Mouse (Mus musculus) spleen, adult 2 months (tissue): ENCODE measurements around the gene Slc35f1. TPM values are rescaled to one million over a fixed set of nuclear protein-coding genes. Genes with fewer than 3 reads are reported as not detected.

Experiments used
- DNase-seq, 2 experiments: peaks; one replicate each; pipeline versions ENCODE4 v3.0.0 to v3.0.0-alpha.2; 2012 to 2021; ENCODE audit warnings: low spot score in 2 of 2, low read depth in 1 of 2
- H3K27ac ChIP-seq: fragments of 200-500 bp; 2 replicates; pipeline ENCODE4 v1.5.1; 2012; ENCODE audit warnings: low read length, inconsistent platforms; ENCODE audit not compliant: insufficient read depth
- H3K27me3 ChIP-seq: fragments of 200-500 bp; 2 replicates; pipeline ENCODE4 v1.6.1; 2012; ENCODE audit warnings: mild to moderate bottlenecking, moderate library complexity, low read length, inconsistent platforms; ENCODE audit not compliant: control insufficient read depth, insufficient read depth
- H3K36me3 ChIP-seq: fragments of 200-500 bp; 2 replicates; pipeline ENCODE4 v1.6.1; 2012; ENCODE audit warnings: mild to moderate bottlenecking, low read length, inconsistent platforms; ENCODE audit not compliant: control insufficient read depth, insufficient read depth
- H3K4me1 ChIP-seq: fragments of 200-500 bp; 2 replicates; pipeline ENCODE4 v1.6.1; 2011; ENCODE audit warnings: inconsistent platforms; ENCODE audit not compliant: control insufficient read depth, insufficient read depth, insufficient read length
- H3K4me3 ChIP-seq: fragments of 200-500 bp; 2 replicates; pipeline ENCODE4 v1.5.1; 2011; ENCODE audit warnings: mild to moderate bottlenecking, inconsistent platforms; ENCODE audit not compliant: insufficient read depth, insufficient read length; ENCODE audit errors: extremely low read depth
- CTCF ChIP-seq: fragments of 200-500 bp; IDR thresholded peaks from 2 replicates; pipeline ENCODE4 v1.5.1; 2011; ENCODE audit warnings: mild to moderate bottlenecking, inconsistent platforms; ENCODE audit not compliant: insufficient read depth, insufficient read length, insufficient replicate concordance; ENCODE audit errors: extremely low read depth
- POLR2A ChIP-seq: fragments of 200-500 bp; IDR thresholded peaks from 2 replicates; pipeline ENCODE4 v1.6.1; 2011; ENCODE audit warnings: low read depth, low read length, inconsistent platforms
- WGBS: fragments of 180-500 bp; shearing (Covaris S2); methylation state at CpG from one replicate; pipeline ENCODE4 v1.1.7; 2018; 5-methylcytosine and 5-hydroxymethylcytosine counted together
- polyA plus RNA-seq: library from polyadenylated mRNA; depleted of rRNA; stranded (reverse); fragments of >200 nt; gene quantifications from 2 replicates; pipeline ENCODE4 v1.2.3, GENCODE M21; 2012

Slc35f1 gene
- polyA plus RNA-seq, 1 experiment: 0.11 TPM

GRCm38 (mm10) chr10:52979251-52979650 lies 288.9 kb downstream of the Slc35f1 start:
- WGBS: 95% methylated on average over 1 of the region's 1 CpGs
- H3K4me3 ChIP-seq: no peak overlapping the region
- no peak for DNase-seq
- H3K27ac ChIP-seq: no peak overlapping the region
- TF ChIP-seq POLR2A: no peak
- no peak for TF ChIP-seq CTCF
- H3K27me3 ChIP-seq: no peaks in the 10 kb centered on the region; the same call in 1 of the 2 replicates
- H3K36me3 ChIP-seq: no peaks in the 10 kb centered on the region
- H3K4me1 ChIP-seq: no peaks in the 10 kb centered on the region

GRCm38 (mm10) chr10:52982836-52983235 lies 292.5 kb downstream of the Slc35f1 start:
- no peak overlapping the region for H3K27ac ChIP-seq
- H3K36me3 ChIP-seq: no peaks in the 10 kb centered on the region
- H3K4me1 ChIP-seq: no peaks in the 10 kb centered on the region
- DNase-seq: no peak
- H3K4me3 ChIP-seq: no peak overlapping the region
- no peaks in the 10 kb centered on the region for H3K27me3 ChIP-seq
- WGBS: 51% methylated on average over 1 of the region's 1 CpGs
- TF ChIP-seq CTCF (no peak), POLR2A (no peak)

- no peak overlapping the region for H3K4me3 ChIP-seq
- H3K36me3 ChIP-seq: no peaks in the 10 kb centered on the region
- H3K27me3 ChIP-seq: no peaks in the 10 kb centered on the region
- no peak overlapping the region for H3K27ac ChIP-seq
- 68% methylated on average over 2 of the region's 2 CpGs for WGBS
- TF ChIP-seq CTCF: no peak
- TF ChIP-seq POLR2A: no peak
- no peak for DNase-seq
- H3K4me1 ChIP-seq: no peaks in the 10 kb centered on the region
These were observed 301.9 kb downstream of the Slc35f1 start for GRCm38 (mm10) chr10:52992246-52992645.

GRCm38 (mm10) chr10:52996886-52997285 lies 306.6 kb downstream of the Slc35f1 start:
- TF ChIP-seq CTCF: no peak
- no peak for TF ChIP-seq POLR2A
- 71% methylated on average over 2 of the region's 2 CpGs for WGBS
- DNase-seq: no peak
- Histone ChIP-seq H3K36me3 (no peaks in the 10 kb centered on the region), H3K4me3 (no peak overlapping the region), H3K4me1 (no peaks in the 10 kb centered on the region), H3K27ac (no peak overlapping the region), H3K27me3 (no peaks in the 10 kb centered on the region)

- H3K4me3 ChIP-seq: no peak overlapping the region
- 92% methylated on average over 7 of the region's 7 CpGs for WGBS
- H3K4me1 ChIP-seq: no peaks in the 10 kb centered on the region
- H3K27ac ChIP-seq: no peak overlapping the region
- DNase-seq: no peak
- TF ChIP-seq POLR2A: no peak
- no peak for TF ChIP-seq CTCF
- H3K27me3 ChIP-seq: no peaks in the 10 kb centered on the region
- no peaks in the 10 kb centered on the region for H3K36me3 ChIP-seq
These were observed 310.8 kb downstream of the Slc35f1 start for GRCm38 (mm10) chr10:53001136-53001535.

GRCm38 (mm10) chr10:53006229-53007190 lies 316.2 kb downstream of the Slc35f1 start:
- TF ChIP-seq CTCF (no peak), POLR2A (no peak)
- H3K36me3 ChIP-seq: no peaks in the 10 kb centered on the region
- H3K27ac ChIP-seq: no peak overlapping the region
- H3K4me3 ChIP-seq: no peak overlapping the region
- H3K4me1 ChIP-seq: no peaks in the 10 kb centered on the region
- WGBS: 78% methylated on average over 1 of the region's 1 CpGs
- DNase-seq: no peak
- H3K27me3 ChIP-seq: no peaks in the 10 kb centered on the region

GRCm38 (mm10) chr10:53013878-53014277 lies 323.5 kb downstream of the Slc35f1 start:
- TF ChIP-seq POLR2A: no peak
- no peak for TF ChIP-seq CTCF
- Histone ChIP-seq H3K27ac (no peak overlapping the region), H3K4me3 (no peak overlapping the region), H3K36me3 (no peaks in the 10 kb centered on the region), H3K4me1 (no peaks in the 10 kb centered on the region), H3K27me3 (no peaks in the 10 kb centered on the region)
- DNase-seq: no peak
- WGBS: 70% methylated on average over 5 of the region's 5 CpGs
